Comparison of ENCODE assay signal across 18 mouse cellular contexts in the genomic region with DNA sequence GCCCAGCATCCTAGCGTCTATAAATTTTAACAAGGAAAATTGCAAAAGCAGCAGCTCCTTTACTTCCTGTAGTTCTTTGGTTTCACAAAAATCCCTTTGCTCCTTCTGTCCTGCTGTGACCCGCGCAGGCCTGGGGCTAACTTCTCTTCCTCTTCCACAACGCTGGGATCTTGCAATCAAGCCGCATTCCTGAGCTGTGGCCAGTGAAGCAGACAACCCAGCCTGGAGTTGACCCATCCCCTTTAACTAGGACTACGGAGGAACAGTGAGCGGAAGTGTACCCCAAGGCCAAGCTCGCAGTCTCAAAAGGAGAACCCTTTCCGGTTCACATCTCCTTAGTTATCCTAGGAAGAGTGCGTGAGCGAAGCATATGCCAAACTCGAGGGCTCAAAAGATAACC. TPM values are rescaled to one million over a fixed set of nuclear protein-coding genes. Genes with fewer than 3 reads are reported as not detected.
DNase-seq lines count a peak whose midpoint lies in the region; ATAC-seq and TF ChIP-seq lines count a peak whose summit lies in the region.
"Had no signal": no experiment of that assay in that cellular context is flagged by ENCODE, and none has a peak within 500 bp of the region (broad histone marks: within the 10 kb centered on the region; RNA-seq: fewer than 3 reads in every experiment).

No protein-coding gene starts in this region.

- peak overlapping the region; percentile 31 for H3K27ac ChIP-seq in brown adipose tissue, adult 24 weeks (replicated peaks; ENCODE audit: low read depth, low read length)
- no peak overlapping the region for H3K27ac ChIP-seq in forebrain, embryonic 13.5 days
- H3K27ac ChIP-seq in forebrain, postnatal 0 days (ENCODE audit: low read depth, low read length) = no peak overlapping the region
- H3K27ac ChIP-seq: embryonic facial prominence, embryonic 15.5 days; left cerebral cortex, adult 2 months; limb, embryonic 13.5 days; midbrain, embryonic 10.5 days; stomach, embryonic 15.5 days had no signal

- no peaks in the 10 kb centered on the region for H3K9me3 ChIP-seq in forebrain, embryonic 13.5 days (replicated peaks)
- no peaks in the 10 kb centered on the region for H3K9me3 ChIP-seq in forebrain, postnatal 0 days (ENCODE audit: low read length)
- H3K9me3 ChIP-seq: embryonic facial prominence, embryonic 15.5 days; limb, embryonic 13.5 days; midbrain, embryonic 10.5 days; stomach, embryonic 15.5 days had no signal

- H3K4me2 ChIP-seq in forebrain, embryonic 13.5 days = no peak overlapping the region
- no peak overlapping the region for H3K4me2 ChIP-seq in forebrain, postnatal 0 days (ENCODE audit: low read depth)
- H3K4me2 ChIP-seq: embryonic facial prominence, embryonic 15.5 days; limb, embryonic 13.5 days; stomach, embryonic 15.5 days had no signal

- H3K4me1 ChIP-seq in brown adipose tissue, adult 24 weeks (ENCODE audit: control insufficient read depth, insufficient read depth, insufficient read length, low read length) = no peaks in the 10 kb centered on the region
- H3K4me1 ChIP-seq in forebrain, embryonic 13.5 days = no peaks in the 10 kb centered on the region
- H3K4me1 ChIP-seq in forebrain, postnatal 0 days (ENCODE audit: insufficient read depth) = no peaks in the 10 kb centered on the region
- H3K4me1 ChIP-seq: embryonic facial prominence, embryonic 15.5 days; limb, embryonic 13.5 days had no signal

- no peaks in the 10 kb centered on the region for H3K27me3 ChIP-seq in forebrain, embryonic 13.5 days
- no peaks in the 10 kb centered on the region for H3K27me3 ChIP-seq in forebrain, postnatal 0 days (ENCODE audit: insufficient read depth, low read length)
- H3K27me3 ChIP-seq: embryonic facial prominence, embryonic 15.5 days; limb, embryonic 13.5 days; stomach, embryonic 15.5 days had no signal

- no peak for ATAC-seq in forebrain, embryonic 13.5 days
- ATAC-seq in CD4-positive, CD25-positive, alpha-beta regulatory T cell, adult 4 months = no peak
- no peak for ATAC-seq in forebrain, postnatal 0 days
- ATAC-seq: forebrain, embryonic 14.5 days; inflammation-experienced regulatory T-cells, adult 6 months had no signal

- peak; percentile 83 for DNase-seq in kidney, adult 18-20 months
- peak; percentile 79 to 87 for DNase-seq in kidney, postnatal 36 days
- DNase-seq in lung, postnatal 4 days = peak; percentile 51 to 55
- DNase-seq in urinary bladder, postnatal 25 days (ENCODE audit: low spot score) = no peak
- DNase-seq in forebrain, postnatal 0 days = no peak
- DNase-seq: heart, postnatal 4 days; right cerebral cortex, postnatal 4 days; thymus, postnatal 36 days had no signal

- no peak overlapping the region for H3K4me3 ChIP-seq in brown adipose tissue, adult 24 weeks (ENCODE audit: insufficient read depth, low read depth, low read length)
- no peak overlapping the region for H3K4me3 ChIP-seq in forebrain, embryonic 13.5 days
- H3K4me3 ChIP-seq in forebrain, postnatal 0 days (ENCODE audit: low read depth, low read length) = no peak overlapping the region
- H3K4me3 ChIP-seq: embryonic facial prominence, embryonic 15.5 days; left cerebral cortex, adult 2 months; limb, embryonic 13.5 days; midbrain, embryonic 10.5 days; stomach, embryonic 15.5 days had no signal

- no peak for TF ChIP-seq CTCF in forebrain, postnatal 0 days (IDR thresholded peaks at IDR 0.05; ENCODE audit: low read depth)

- no peaks in the 10 kb centered on the region for H3K36me3 ChIP-seq in forebrain, embryonic 13.5 days (ENCODE audit: poor library complexity, severe bottlenecking)
- no peaks in the 10 kb centered on the region for H3K36me3 ChIP-seq in forebrain, postnatal 0 days (ENCODE audit: insufficient read depth)
- H3K36me3 ChIP-seq: embryonic facial prominence, embryonic 15.5 days; limb, embryonic 13.5 days; midbrain, embryonic 10.5 days; stomach, embryonic 15.5 days had no signal

- H3K9ac ChIP-seq in forebrain, embryonic 13.5 days = no peak overlapping the region
- H3K9ac ChIP-seq in forebrain, postnatal 0 days = no peak overlapping the region
- H3K9ac ChIP-seq: embryonic facial prominence, embryonic 15.5 days; limb, embryonic 13.5 days; stomach, embryonic 15.5 days had no signal

- 81% methylated on average over 12 of the region's 12 CpGs for WGBS in forebrain, embryonic 13.5 days
- WGBS in forebrain, postnatal 0 days = 86% methylated on average over 12 of the region's 12 CpGs

RNA-seq across cellular contexts. Expression of gene Cela1, which starts 9.1 kb away (rescaled TPM):
- polyA plus RNA-seq in brown adipose tissue, adult 24 weeks (2012; ENCODE audit: insufficient read depth, insufficient read length, missing spikeins) = 19.3 and 22.2 TPM in 2 replicates
- polyA plus RNA-seq in forebrain, embryonic 13.5 days (2015; fragmentation: Nextera tagmentation; extraction: Ambion mirVana) = 0.23 and 1.2 TPM in 2 replicates
- 10 to 100 TPM in 1 of 2 experiments, 1 to 10 TPM in 1; 5.7 to 10.5 TPM for polyA plus RNA-seq in CD4-positive, CD25-positive, alpha-beta regulatory T cell, adult 4 months (2017; shearing (Covaris generic))
- total RNA-seq in forebrain, postnatal 0 days (2014; rRNA removed) = 0.62 and 5.1 TPM in 2 replicates
- polyA plus RNA-seq in forebrain, postnatal 0 days (2015; fragmentation: Nextera tagmentation; extraction: Ambion mirVana) = 0.81 and 1.2 TPM in 2 replicates
- total RNA-seq: heart, postnatal 4 days had no signal

RNA-seq across cellular contexts. Expression of gene Bin2, which starts 9.2 kb away (rescaled TPM):
- polyA plus RNA-seq in brown adipose tissue, adult 24 weeks (2012; ENCODE audit: insufficient read depth, insufficient read length, missing spikeins) = 0.79 and 1.4 TPM in 2 replicates
- 1.3 and 1.7 TPM in 2 replicates for polyA plus RNA-seq in forebrain, embryonic 13.5 days (2015; fragmentation: Nextera tagmentation; extraction: Ambion mirVana)
- 100 to 1,000 TPM; 283 to 390 TPM for polyA plus RNA-seq in CD4-positive, CD25-positive, alpha-beta regulatory T cell, adult 4 months (2017; shearing (Covaris generic))
- 1.4 and 1.6 TPM in 2 replicates for total RNA-seq in forebrain, postnatal 0 days (2014; rRNA removed)
- 0.58 and 1.4 TPM in 2 replicates for polyA plus RNA-seq in forebrain, postnatal 0 days (2015; fragmentation: Nextera tagmentation; extraction: Ambion mirVana)

RNA-seq across cellular contexts. Expression of gene Smagp, which starts 41.8 kb away (rescaled TPM):
- 25.6 and 29.4 TPM in 2 replicates for polyA plus RNA-seq in brown adipose tissue, adult 24 weeks (2012; ENCODE audit: insufficient read depth, insufficient read length, missing spikeins)
- 1.7 and 2.1 TPM in 2 replicates for polyA plus RNA-seq in forebrain, embryonic 13.5 days (2015; fragmentation: Nextera tagmentation; extraction: Ambion mirVana)
- not detected for polyA plus RNA-seq in CD4-positive, CD25-positive, alpha-beta regulatory T cell, adult 4 months (2017; shearing (Covaris generic))
- 2.3 and 6.2 TPM in 2 replicates for total RNA-seq in forebrain, postnatal 0 days (2014; rRNA removed)
- 3.9 TPM in 2 replicates for polyA plus RNA-seq in forebrain, postnatal 0 days (2015; fragmentation: Nextera tagmentation; extraction: Ambion mirVana)

RNA-seq across cellular contexts. Expression of gene Galnt6, which starts 50.6 kb away (rescaled TPM):
- polyA plus RNA-seq in brown adipose tissue, adult 24 weeks (2012; ENCODE audit: insufficient read depth, insufficient read length, missing spikeins) = not detected in 2 replicates
- polyA plus RNA-seq in forebrain, embryonic 13.5 days (2015; fragmentation: Nextera tagmentation; extraction: Ambion mirVana) = 0.06 and 0.10 TPM in 2 replicates
- 100 to 1,000 TPM in 1 of 2 experiments, 10 to 100 TPM in 1; 63.9 to 105 TPM for polyA plus RNA-seq in CD4-positive, CD25-positive, alpha-beta regulatory T cell, adult 4 months (2017; shearing (Covaris generic))
- total RNA-seq in forebrain, postnatal 0 days (2014; rRNA removed) = 0.77 and 1.5 TPM in 2 replicates
- polyA plus RNA-seq in forebrain, postnatal 0 days (2015; fragmentation: Nextera tagmentation; extraction: Ambion mirVana) = 0.24 and 0.47 TPM in 2 replicates

Comparison
In these comparisons a context has a peak if more than half of its experiments do, and no peak if none do; other contexts are left out.
1. DNase-seq: peak in kidney, adult 18-20 months (single experiment), kidney, postnatal 36 days (2 of 2) and lung, postnatal 4 days (2 of 2); none in urinary bladder, postnatal 25 days (single experiment) and forebrain, postnatal 0 days (single experiment).
2. RNA of gene Bin2, which starts 9.2 kb away (polyA plus RNA-seq): 283 to 390 TPM in CD4-positive, CD25-positive, alpha-beta regulatory T cell, adult 4 months; 1.3 to 1.7 TPM in forebrain, embryonic 13.5 days, 0.79 to 1.4 TPM in brown adipose tissue, adult 24 weeks and 0.58 to 1.4 TPM in forebrain, postnatal 0 days; every median in the first group is over 100 times any median in the second.